Mouse (Mus musculus): ENCODE measurements around the gene Pin4. TPM values are rescaled to one million over a fixed set of nuclear protein-coding genes. Genes with fewer than 3 reads are reported as not detected.

The Pin4 gene
- polyA plus RNA-seq, 1 experiment from 2014 or later: 68.1 TPM

GRCm38 (mm10) chrX:102160528-102160927, 41.3 kb downstream of the Pin4 start:
- no peak for ATAC-seq (replicated peaks; ENCODE audit: low FRiP score)
- no peak overlapping the region for H3K27ac ChIP-seq
- peaks cover 7% of the 10 kb centered on the region for H3K27me3 ChIP-seq
- no peak overlapping the region for H3K9ac ChIP-seq
- H3K4me2 ChIP-seq: no peak overlapping the region
- WGBS: 70% methylated on average over 2 of the region's 2 CpGs
- H3K4me1 ChIP-seq: no peaks in the 10 kb centered on the region
- H3K9me3 ChIP-seq (replicated peaks): no peaks in the 10 kb centered on the region
- H3K36me3 ChIP-seq: no peaks in the 10 kb centered on the region
- no peak overlapping the region for H3K4me3 ChIP-seq (replicated peaks)

DNA sequence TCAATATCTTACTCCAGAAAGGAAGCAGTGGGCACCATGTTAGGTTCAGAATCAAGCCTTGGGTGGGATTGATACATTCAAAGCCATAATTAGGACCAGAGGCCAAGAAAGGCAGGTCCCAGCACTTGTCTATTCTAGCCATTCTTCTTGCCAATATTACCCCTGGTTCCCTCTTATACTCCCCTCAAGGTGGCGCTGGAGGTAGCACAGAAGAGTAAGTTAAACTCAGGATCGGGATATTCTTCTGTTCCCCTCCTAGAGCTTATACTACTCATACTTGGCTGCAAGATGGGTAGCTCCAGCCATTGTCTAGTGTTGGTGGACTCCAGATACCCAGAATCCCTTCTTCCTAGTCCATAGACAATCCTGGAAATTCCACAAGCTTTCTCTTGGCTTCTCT, 43.8 kb downstream of the Pin4 start:
- Histone ChIP-seq H3K4me3 (replicated peaks) (no peak overlapping the region), H3K27ac (no peak overlapping the region), H3K9ac (no peak overlapping the region), H3K27me3 (peaks cover 20% of the 10 kb centered on the region), H3K4me1 (0 out of 2 replicates have a peak, but pooled peaks cover 5% of the 10 kb centered on the region), H3K9me3 (replicated peaks) (no peaks in the 10 kb centered on the region), H3K36me3 (no peaks in the 10 kb centered on the region), H3K4me2 (no peak overlapping the region)
- ATAC-seq (replicated peaks; ENCODE audit: low FRiP score): no peak
- 43% methylated on average over 2 of the region's 2 CpGs for WGBS

GRCm38 (mm10) chrX:102163529-102163928, 44.3 kb downstream of the Pin4 start:
- H3K36me3 ChIP-seq: no peaks in the 10 kb centered on the region
- no peak overlapping the region for H3K4me2 ChIP-seq
- H3K27me3 ChIP-seq: peaks cover 20% of the 10 kb centered on the region
- H3K4me1 ChIP-seq: 0 out of 2 replicates have a peak, but pooled peaks cover 5% of the 10 kb centered on the region
- no peak for ATAC-seq (replicated peaks; ENCODE audit: low FRiP score)
- 82% methylated on average over 4 of the region's 4 CpGs for WGBS
- H3K27ac ChIP-seq: no peak overlapping the region
- H3K9ac ChIP-seq: no peak overlapping the region
- no peaks in the 10 kb centered on the region for H3K9me3 ChIP-seq (replicated peaks)
- no peak overlapping the region for H3K4me3 ChIP-seq (replicated peaks)

DNA sequence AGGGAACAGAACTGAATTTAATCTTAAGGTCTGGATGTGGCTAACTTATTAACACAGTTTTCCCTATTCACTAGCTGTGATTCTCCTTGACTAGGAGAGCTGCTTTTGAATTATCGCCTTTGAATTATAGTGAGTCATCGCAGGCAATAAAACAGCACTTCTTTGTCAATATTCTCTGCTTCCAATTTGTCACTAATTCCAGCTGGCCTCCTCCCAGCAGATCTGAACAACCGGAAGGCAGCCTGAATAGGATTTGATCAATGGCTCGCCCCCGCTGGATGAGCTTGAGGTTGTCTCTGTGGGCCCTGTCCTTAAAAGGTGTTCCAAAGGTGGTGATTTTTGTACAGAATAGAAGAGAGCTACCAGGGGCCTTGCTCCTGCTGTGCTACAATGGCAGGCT, 47.3 kb downstream of the Pin4 start:
- no peak overlapping the region for H3K4me2 ChIP-seq

DNA sequence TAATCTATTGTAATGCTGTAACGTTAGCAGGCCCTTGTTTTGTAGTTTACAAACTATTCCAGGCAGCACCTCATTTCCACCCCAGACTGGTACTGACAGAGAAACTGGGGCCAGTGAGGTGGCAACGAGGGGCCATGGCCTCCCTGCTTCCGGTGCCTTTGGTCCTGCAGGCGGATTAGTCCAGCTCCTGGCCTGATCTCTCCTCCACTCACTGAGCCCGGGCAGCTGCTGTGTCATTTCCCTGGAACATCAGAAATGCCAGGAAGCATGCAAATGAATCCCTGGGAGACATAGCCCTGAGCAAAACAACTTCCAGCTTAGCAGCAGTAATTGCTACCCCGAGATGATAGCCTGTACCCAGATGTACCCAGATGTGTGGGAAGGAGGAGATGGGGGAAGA, 47.7 kb downstream of the Pin4 start:
- no peak for ATAC-seq (replicated peaks; ENCODE audit: low FRiP score)
- Histone ChIP-seq H3K4me1 (0 out of 2 replicates have a peak, but pooled peaks cover 5% of the 10 kb centered on the region), H3K4me3 (replicated peaks) (no peak overlapping the region), H3K36me3 (no peaks in the 10 kb centered on the region), H3K27me3 (peaks cover 25% of the 10 kb centered on the region), H3K9me3 (replicated peaks) (no peaks in the 10 kb centered on the region), H3K9ac (no peak overlapping the region), H3K4me2 (no peak overlapping the region), H3K27ac (no peak overlapping the region)
- 30% methylated on average over 6 of the region's 6 CpGs for WGBS

More for the DNA sequence above, 47.3 kb downstream of the Pin4 start:
- no peaks in the 10 kb centered on the region for H3K9me3 ChIP-seq (replicated peaks)
- 0 out of 2 replicates have a peak, but pooled peaks cover 5% of the 10 kb centered on the region for H3K4me1 ChIP-seq
- no peak overlapping the region for H3K27ac ChIP-seq
- 46% methylated on average over 5 of the region's 5 CpGs for WGBS
- H3K4me3 ChIP-seq (replicated peaks): no peak overlapping the region
- H3K27me3 ChIP-seq: peaks cover 25% of the 10 kb centered on the region
- no peaks in the 10 kb centered on the region for H3K36me3 ChIP-seq
- ATAC-seq (replicated peaks; ENCODE audit: low FRiP score): no peak
- H3K9ac ChIP-seq: no peak overlapping the region

- no peaks in the 10 kb centered on the region for H3K36me3 ChIP-seq
- 0 out of 2 replicates have a peak, but pooled peaks cover 5% of the 10 kb centered on the region for H3K4me1 ChIP-seq
- no peaks in the 10 kb centered on the region for H3K9me3 ChIP-seq (replicated peaks)
- no peak overlapping the region for H3K27ac ChIP-seq
- WGBS: 72% methylated on average over 1 of the region's 1 CpGs
- H3K27me3 ChIP-seq: peaks cover 22% of the 10 kb centered on the region
- ATAC-seq (replicated peaks; ENCODE audit: low FRiP score): no peak
- H3K4me3 ChIP-seq (replicated peaks): no peak overlapping the region
- H3K4me2 ChIP-seq: no peak overlapping the region
- no peak overlapping the region for H3K9ac ChIP-seq
Observed at GRCm38 (mm10) chrX:102169724-102170123, 50.5 kb downstream of the Pin4 start.

- no peaks in the 10 kb centered on the region for H3K36me3 ChIP-seq
- 60% methylated on average over 3 of the region's 3 CpGs for WGBS
Observed at GRCm38 (mm10) chrX:102170135-102170534, 50.9 kb downstream of the Pin4 start.

DNA sequence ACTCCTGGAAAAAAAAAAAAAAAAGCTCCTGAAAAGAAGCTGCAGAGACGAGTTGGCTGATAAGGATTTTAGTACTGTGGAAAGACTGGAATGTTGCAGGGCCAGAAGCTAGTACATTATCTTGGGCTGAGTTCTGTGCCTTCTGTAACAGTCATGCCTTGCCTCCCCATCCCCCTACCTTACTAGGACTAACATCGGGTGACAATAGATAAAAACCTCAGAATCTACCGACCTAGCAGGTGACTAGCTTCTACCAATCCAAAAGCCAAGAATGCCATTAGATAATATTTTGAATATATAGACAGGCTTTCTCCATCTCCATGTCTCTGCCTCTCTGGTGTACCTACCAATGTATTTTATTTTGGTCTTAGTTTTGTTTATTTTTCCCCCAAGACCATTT, 51.7 kb downstream of the Pin4 start:
- WGBS: 74% methylated on average over 3 of the region's 3 CpGs
- Histone ChIP-seq H3K9me3 (replicated peaks) (no peaks in the 10 kb centered on the region), H3K27me3 (peaks cover 22% of the 10 kb centered on the region), H3K4me1 (0 out of 2 replicates have a peak, but pooled peaks cover 5% of the 10 kb centered on the region), H3K4me2 (no peak overlapping the region), H3K4me3 (replicated peaks) (no peak overlapping the region), H3K36me3 (no peaks in the 10 kb centered on the region), H3K9ac (no peak overlapping the region), H3K27ac (no peak overlapping the region)
- ATAC-seq (replicated peaks; ENCODE audit: low FRiP score): no peak

More at GRCm38 (mm10) chrX:102170135-102170534, 50.9 kb downstream of the Pin4 start:
- H3K4me1 ChIP-seq: 0 out of 2 replicates have a peak, but pooled peaks cover 5% of the 10 kb centered on the region
- H3K27ac ChIP-seq: no peak overlapping the region
- H3K27me3 ChIP-seq: peaks cover 22% of the 10 kb centered on the region
- H3K9me3 ChIP-seq (replicated peaks): no peaks in the 10 kb centered on the region
- H3K4me3 ChIP-seq (replicated peaks): no peak overlapping the region
- H3K4me2 ChIP-seq: no peak overlapping the region
- no peak overlapping the region for H3K9ac ChIP-seq
- ATAC-seq (replicated peaks; ENCODE audit: low FRiP score): no peak

- Histone ChIP-seq H3K4me2 (no peak overlapping the region), H3K4me3 (replicated peaks) (no peak overlapping the region), H3K27me3 (peaks cover 6% of the 10 kb centered on the region), H3K4me1 (0 out of 2 replicates have a peak, but pooled peaks cover 3% of the 10 kb centered on the region), H3K36me3 (no peaks in the 10 kb centered on the region), H3K9ac (no peak overlapping the region), H3K27ac (no peak overlapping the region), H3K9me3 (replicated peaks) (no peaks in the 10 kb centered on the region)
- no peak for ATAC-seq (replicated peaks; ENCODE audit: low FRiP score)
- 86% methylated on average over 5 of the region's 5 CpGs for WGBS
Observed at GRCm38 (mm10) chrX:102175538-102176287, 56.5 kb downstream of the Pin4 start.

Other genes with a start within 250 kb of the Pin4 start
- 2.5 and 2.8 TPM in 2 replicates for gene Rtl5, start 48.1 kb upstream of the Pin4 start, polyA plus RNA-seq (2015; fragmentation: Nextera tagmentation; extraction: Ambion mirVana)
- gene Ercc6l, start 37.6 kb downstream of the Pin4 start, polyA plus RNA-seq (2015; fragmentation: Nextera tagmentation; extraction: Ambion mirVana): 13.5 and 13.9 TPM in 2 replicates
- 790 and 827 TPM in 2 replicates for gene Rps4x, start 69.9 kb downstream of the Pin4 start, polyA plus RNA-seq (2015; fragmentation: Nextera tagmentation; extraction: Ambion mirVana)
- 153 and 155 TPM in 2 replicates for gene Cited1, start 132.7 kb downstream of the Pin4 start, polyA plus RNA-seq (2015; fragmentation: Nextera tagmentation; extraction: Ambion mirVana)

All from kidney, embryonic 15.5 days (tissue).